Mouse (Mus musculus) testis, adult 2 months (tissue): ENCODE measurements around the gene Zdhhc25.

Experiments used
- CTCF ChIP-seq: fragments of 200-500 bp; IDR thresholded peaks from 2 replicates; pipeline ENCODE4 v1.5.1; 2012; ENCODE audit warnings: low read depth, mild to moderate bottlenecking, inconsistent platforms, low read length, moderate library complexity; ENCODE audit not compliant: control insufficient read depth, insufficient read depth, insufficient replicate concordance
- POLR2A ChIP-seq: fragments of 200-500 bp; IDR thresholded peaks from 2 replicates; pipeline ENCODE4 v1.6.1; 2012; ENCODE audit warnings: low read depth, mild to moderate bottlenecking, inconsistent platforms, low read length, moderate library complexity; ENCODE audit not compliant: control insufficient read depth

DNA sequence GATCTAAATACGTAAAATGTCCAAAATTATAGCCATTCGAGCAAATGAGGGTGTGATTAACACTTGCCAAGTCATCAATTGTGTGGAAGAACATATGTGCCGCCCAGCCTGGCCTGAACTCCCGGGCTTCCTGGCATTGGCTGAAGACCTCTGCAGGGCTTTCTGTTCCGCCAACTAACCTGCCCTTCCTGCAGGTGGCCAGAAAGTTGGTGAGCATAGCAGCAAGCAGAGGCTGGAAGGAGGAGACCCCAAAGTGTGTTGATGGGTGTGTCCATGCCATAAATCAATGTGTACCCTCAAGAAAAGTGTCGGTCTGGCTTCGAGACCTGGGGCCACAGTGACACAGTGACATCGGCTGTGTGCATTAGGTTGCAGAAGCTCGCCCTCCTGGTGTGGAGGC, 34.8 kb upstream of the Zdhhc25 start:
- TF ChIP-seq CTCF (no peak), POLR2A (no peak)
